Mouse (Mus musculus): ENCODE measurements at regions not wholly inside any gene's neighbourhood (a gene's known extent, or its start where the extent isn't known, plus 50 kb on each side); places are given as distances from the start of the nearest gene placed in this dataset.

DNA sequence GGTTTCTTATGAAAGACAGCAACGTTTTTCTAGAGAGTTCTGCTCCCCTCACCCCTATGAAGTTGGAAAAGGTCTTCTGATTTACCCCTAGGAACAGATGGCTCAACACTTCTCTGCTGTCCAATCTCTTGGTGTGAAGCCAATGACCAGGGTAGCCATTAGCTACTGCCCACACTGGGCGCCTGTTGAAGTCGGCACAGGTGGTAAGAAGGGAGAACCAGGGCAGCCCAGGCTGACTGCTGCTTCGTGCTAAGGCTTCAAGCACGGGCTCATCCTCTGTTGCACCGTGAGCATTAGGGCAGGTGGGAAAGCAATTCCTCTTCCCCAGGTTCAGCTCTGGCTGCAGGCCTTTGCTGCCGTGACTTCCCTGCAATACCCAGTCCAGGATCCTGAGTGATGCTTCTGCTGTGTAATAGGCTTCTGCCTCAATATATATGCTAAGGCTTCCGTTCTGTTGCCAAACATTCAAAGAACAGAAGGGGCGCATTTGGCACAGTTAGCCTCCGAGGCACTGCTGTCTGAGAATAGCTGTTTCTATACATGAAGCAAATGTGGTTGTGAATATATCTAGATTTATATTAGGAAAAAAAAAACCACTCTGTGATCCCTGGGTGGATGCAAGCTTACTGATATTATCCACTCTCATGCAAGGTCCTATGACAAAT lies 76.4 kb upstream of the Atp5g3 start:
- no peak for DNase-seq (ENCODE audit: low read depth)

DNA sequence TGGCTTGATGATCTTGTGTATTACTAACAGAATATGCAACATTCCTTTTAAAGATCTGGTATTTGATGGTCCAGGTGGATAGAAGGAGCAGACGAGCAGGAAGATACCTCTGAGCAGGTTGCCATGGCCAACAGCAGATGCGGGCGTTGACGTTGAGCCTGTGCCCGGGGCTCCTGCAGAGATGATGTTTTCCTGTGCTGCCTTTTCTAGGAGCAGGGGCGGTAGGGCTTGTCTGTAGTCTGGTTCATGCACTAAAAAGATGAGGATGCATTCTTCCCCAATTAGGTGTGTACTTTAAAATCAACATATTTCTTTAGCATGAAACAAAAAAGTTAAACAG lies 74.8 kb upstream of the Atp5g3 start:
- DNase-seq (ENCODE audit: low read depth): no peak

DNA sequence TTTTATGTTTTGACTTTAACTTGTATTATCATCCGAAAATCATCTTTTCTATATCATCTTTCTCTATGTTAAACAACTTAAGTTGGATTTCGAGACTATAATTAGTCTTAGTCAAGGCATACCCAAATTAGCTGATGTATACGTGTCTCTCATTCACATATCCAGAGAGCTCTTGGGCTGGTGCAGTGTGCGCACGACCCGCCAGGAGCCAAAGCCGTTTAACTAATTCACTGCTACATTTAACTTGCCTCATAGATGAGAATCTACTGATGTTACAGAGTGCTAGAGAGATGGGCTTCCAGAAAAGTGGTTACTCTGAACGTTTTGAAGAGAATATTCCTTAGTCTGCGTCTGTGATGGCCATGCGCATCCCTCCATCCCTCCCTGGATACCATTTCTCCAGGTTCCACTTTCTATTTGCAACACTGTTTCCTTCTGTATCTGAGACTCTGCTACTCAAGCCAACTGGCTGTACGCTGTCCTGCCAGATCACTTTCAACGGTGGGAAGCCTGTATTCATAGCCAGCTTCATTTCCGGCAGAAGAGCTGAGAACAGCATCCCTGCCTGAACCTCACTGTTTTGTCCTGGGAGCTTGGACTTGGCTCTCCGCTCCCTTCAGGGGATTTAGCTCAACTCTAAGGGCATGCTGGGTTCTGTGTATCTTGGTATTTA lies 74.2 kb upstream of the Atp5g3 start:
- DNase-seq (ENCODE audit: low read depth): no peak

DNA sequence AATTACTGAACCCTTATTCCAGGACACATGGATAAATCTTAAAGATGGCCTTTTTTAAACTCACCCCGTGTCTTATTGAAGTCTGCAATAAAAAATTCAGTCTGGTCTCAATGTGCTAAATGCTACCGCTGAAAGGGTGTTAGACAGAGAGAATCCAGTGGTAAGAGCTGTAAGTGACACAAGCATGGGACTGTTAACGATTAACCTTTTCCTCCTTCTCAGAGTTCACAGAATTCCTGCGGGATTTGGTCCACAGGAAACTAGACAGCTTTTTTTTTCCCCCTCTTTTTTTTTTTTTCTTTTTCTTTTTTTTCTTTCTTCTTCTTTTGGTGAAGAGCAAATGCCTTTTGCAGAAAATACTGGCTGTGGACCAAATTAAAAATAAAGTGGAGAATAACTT lies 72.0 kb upstream of the Atp5g3 start:
- no peak for DNase-seq (ENCODE audit: low read depth)

DNA sequence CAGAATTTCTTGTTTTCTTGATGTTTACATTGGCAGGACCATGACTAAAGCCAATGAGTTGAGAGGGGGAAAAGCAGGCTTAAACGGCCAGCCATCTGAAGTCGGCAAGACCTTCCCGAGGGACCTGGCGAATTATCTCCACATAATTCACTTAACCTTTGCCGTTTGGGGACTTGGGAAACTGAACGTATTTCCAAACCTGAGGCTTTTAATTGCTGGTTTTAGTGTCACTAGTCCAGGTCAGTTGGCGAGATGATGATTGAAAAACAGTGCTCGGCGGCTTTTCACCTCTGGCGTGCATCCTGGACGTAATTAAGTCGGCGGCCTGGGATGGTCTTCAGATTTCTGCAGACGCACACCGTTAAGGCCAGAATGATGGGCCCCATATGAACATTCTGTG lies 66.9 kb upstream of the Atp5g3 start:
- no peak for DNase-seq (ENCODE audit: low read depth)

DNA sequence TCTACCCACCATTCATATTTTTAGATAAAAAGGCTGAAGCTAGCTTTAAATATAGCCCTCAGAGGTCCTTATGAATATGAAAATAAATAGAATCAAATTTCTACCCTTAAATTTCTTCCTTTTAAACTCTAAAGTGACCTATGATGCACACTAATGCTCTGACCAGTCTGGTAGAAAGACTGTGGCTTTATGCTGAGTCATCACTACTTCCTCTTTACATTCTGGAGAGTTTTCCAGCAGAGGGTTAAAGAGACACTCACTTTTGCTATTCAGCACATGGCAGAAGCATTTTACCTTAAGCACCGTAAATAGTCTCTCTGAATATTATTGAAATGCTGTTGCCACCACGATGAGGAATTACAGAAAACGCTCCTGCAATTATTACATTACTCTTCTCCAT lies 62.6 kb upstream of the Atp5g3 start:
- DNase-seq (ENCODE audit: low read depth): no peak

DNA sequence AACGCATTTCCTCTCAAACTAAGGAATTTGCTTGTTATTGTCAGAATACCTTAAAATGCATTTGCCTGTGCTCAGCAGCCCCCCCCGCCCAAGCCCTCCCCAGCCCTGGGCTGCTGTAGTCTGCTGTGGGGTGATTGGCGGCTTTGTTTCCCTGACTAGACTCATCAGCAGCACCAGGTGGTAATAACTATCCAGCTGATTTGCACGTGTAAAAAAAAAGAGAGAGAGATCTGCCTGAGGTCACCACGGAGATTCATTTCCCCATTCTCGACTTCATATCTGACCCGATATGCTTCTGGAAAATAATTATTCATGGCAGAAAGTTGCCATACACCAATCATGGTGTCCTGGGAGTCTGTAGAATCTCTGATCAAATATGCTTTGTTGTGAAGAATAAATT lies 56.5 kb upstream of the Atp5g3 start:
- DNase-seq (ENCODE audit: low read depth): no peak

DNA sequence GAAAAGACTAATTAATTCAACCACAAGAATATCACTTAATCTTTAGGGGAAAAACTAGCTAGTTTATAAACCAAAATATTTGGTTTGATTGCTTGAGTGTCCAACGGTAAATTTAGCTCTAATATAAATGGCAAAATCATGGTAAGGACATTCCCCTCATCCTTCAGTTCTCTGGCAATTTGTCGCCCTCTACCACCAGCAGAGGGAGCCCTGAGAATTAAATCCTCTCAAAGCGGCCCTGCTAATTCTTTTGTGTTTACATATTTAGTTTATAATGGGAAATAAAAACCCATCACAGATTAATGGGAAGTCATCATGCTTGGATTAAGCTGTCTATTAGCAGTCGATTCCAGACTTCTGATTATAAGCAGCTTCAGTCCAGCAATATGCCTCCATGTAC lies 54.5 kb upstream of the Atp5g3 start:
- DNase-seq (ENCODE audit: low read depth): peak; percentile 16
